Comparison of ENCODE assay signal across 9 mouse cellular contexts in the genomic region with DNA sequence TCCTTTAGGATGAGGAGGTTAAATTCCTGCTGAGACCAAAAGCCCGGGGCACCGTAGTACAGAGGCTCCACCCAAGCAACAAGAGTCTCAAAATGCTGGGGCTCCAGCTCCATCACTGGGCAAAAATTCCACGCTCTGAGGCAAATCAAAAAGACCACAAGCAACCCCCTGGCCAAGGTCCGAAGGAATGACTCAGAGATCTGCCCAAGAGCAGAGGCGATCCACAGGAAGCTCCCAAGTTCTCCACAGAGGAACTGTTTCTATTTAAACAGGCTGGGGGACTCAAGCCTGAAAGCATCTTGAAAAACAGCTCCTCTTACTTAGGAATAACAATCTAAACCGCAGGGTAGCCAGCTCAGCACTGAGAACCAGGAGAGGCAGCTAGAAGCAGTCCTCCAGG. TPM values are rescaled to one million over a fixed set of nuclear protein-coding genes. Genes with fewer than 3 reads are reported as not detected.
DNase-seq lines count a peak whose midpoint lies in the region; ATAC-seq and TF ChIP-seq lines count a peak whose summit lies in the region.
"Had no signal": no experiment of that assay in that cellular context is flagged by ENCODE, and none has a peak within 500 bp of the region (broad histone marks: within the 10 kb centered on the region; RNA-seq: fewer than 3 reads in every experiment).

No protein-coding gene starts in this region.

- WGBS in lung, postnatal 0 days: 33% methylated on average over 6 of the region's 6 CpGs
- WGBS in heart, embryonic 10.5 days: 18% methylated on average over 6 of the region's 6 CpGs
- 29% methylated on average over 6 of the region's 6 CpGs for WGBS in olfactory bulb, adult 2 months
- 28% methylated on average over 6 of the region's 6 CpGs for WGBS in midbrain, embryonic 11.5 days

- no peak for TF ChIP-seq CTCF in lung, postnatal 0 days (IDR thresholded peaks at IDR 0.05)
- no peak for TF ChIP-seq CTCF in olfactory bulb, adult 2 months (IDR thresholded peaks at IDR 0.05; ENCODE audit: insufficient read depth, low read depth, low read length)

- no peak overlapping the region for H3K4me2 ChIP-seq in lung, postnatal 0 days (replicated peaks; ENCODE audit: low read depth, low read length)
- H3K4me2 ChIP-seq in midbrain, embryonic 11.5 days: no peak overlapping the region

- no peak for TF ChIP-seq EP300 in lung, postnatal 0 days (IDR thresholded peaks at IDR 0.05)

- peaks cover 4% of the 10 kb centered on the region; the same call in 1 of the 2 replicates for H3K4me1 ChIP-seq in lung, postnatal 0 days (ENCODE audit: insufficient read depth, low read depth, low read length)
- H3K4me1 ChIP-seq in heart, embryonic 10.5 days: peaks cover 14% of the 10 kb centered on the region
- peaks cover 11% of the 10 kb centered on the region for H3K4me1 ChIP-seq in olfactory bulb, adult 2 months (ENCODE audit: control insufficient read depth, insufficient read depth, low read length)
- peaks cover 2% of the 10 kb centered on the region; the same call in 1 of the 2 replicates for H3K4me1 ChIP-seq in midbrain, embryonic 11.5 days (ENCODE audit: control insufficient read depth, insufficient read depth, low read length)

- H3K4me3 ChIP-seq in lung, postnatal 0 days (ENCODE audit: low read depth, low read length): no peak overlapping the region
- no peak overlapping the region for H3K4me3 ChIP-seq in heart, embryonic 10.5 days
- H3K4me3 ChIP-seq in olfactory bulb, adult 2 months (ENCODE audit: insufficient read depth, low read depth, low read length): no peak overlapping the region
- H3K4me3 ChIP-seq in midbrain, embryonic 11.5 days (ENCODE audit: low read depth, low read length): no peak overlapping the region

- H3K9me3 ChIP-seq in lung, postnatal 0 days (ENCODE audit: low read length): no peaks in the 10 kb centered on the region
- no peaks in the 10 kb centered on the region for H3K9me3 ChIP-seq in heart, embryonic 10.5 days
- H3K9me3 ChIP-seq in midbrain, embryonic 11.5 days (ENCODE audit: control insufficient read depth, low read length): no peaks in the 10 kb centered on the region

- TF ChIP-seq POLR2A in olfactory bulb, adult 2 months (IDR thresholded peaks at IDR 0.05; ENCODE audit: insufficient read depth, low read depth, low read length): no peak

- peak; percentile 30 for DNase-seq in lung, postnatal 0 days (ENCODE audit: low spot score)
- DNase-seq in lung, postnatal 25 days (ENCODE audit: low spot score): no peak
- DNase-seq in adrenal gland, postnatal 14 days: peak; percentile 48
- DNase-seq in heart, embryonic 10.5 days (ENCODE audit: low spot score): peak; percentile 71
- DNase-seq in frontal cortex, postnatal 14 days (ENCODE audit: low spot score in 2 of 2): no peak
- no peak for DNase-seq in layer of hippocampus, postnatal 14 days (ENCODE audit: low spot score in 2 of 2)
- DNase-seq in midbrain, embryonic 11.5 days (ENCODE audit: low spot score, missing footprints): no peak

- no peaks in the 10 kb centered on the region for H3K27me3 ChIP-seq in lung, postnatal 0 days (replicated peaks; ENCODE audit: insufficient read depth, low read length)
- H3K27me3 ChIP-seq in heart, embryonic 10.5 days (ENCODE audit: insufficient read depth, poor library complexity, severe bottlenecking): no peaks in the 10 kb centered on the region
- no peaks in the 10 kb centered on the region for H3K27me3 ChIP-seq in midbrain, embryonic 11.5 days (ENCODE audit: control insufficient read depth, insufficient read depth, low read length)

- H3K27ac ChIP-seq in lung, postnatal 0 days (ENCODE audit: low read length): no peak overlapping the region
- H3K27ac ChIP-seq in heart, embryonic 10.5 days: no peak overlapping the region
- H3K27ac ChIP-seq in olfactory bulb, adult 2 months (ENCODE audit: insufficient read depth, low read depth, low read length): 0 out of 2 replicates have a peak overlapping the region, but pooled peaks have one; percentile 11
- no peak overlapping the region for H3K27ac ChIP-seq in midbrain, embryonic 11.5 days (ENCODE audit: low read depth, low read length)
- H3K27ac ChIP-seq: liver, embryonic 14.5 days had no signal

- no peak for ATAC-seq in lung, postnatal 0 days
- ATAC-seq in midbrain, embryonic 11.5 days (ENCODE audit: low FRiP score): no peak

- no peak overlapping the region for H3K9ac ChIP-seq in lung, postnatal 0 days (replicated peaks; ENCODE audit: low read depth)
- no peak overlapping the region for H3K9ac ChIP-seq in midbrain, embryonic 11.5 days (ENCODE audit: low read length)
- H3K9ac ChIP-seq: liver, embryonic 14.5 days had no signal

- no peaks in the 10 kb centered on the region for H3K36me3 ChIP-seq in lung, postnatal 0 days (ENCODE audit: insufficient read depth, low read length)
- no peaks in the 10 kb centered on the region for H3K36me3 ChIP-seq in heart, embryonic 10.5 days
- H3K36me3 ChIP-seq in midbrain, embryonic 11.5 days (ENCODE audit: control insufficient read depth, insufficient read depth, low read length): no peaks in the 10 kb centered on the region

RNA-seq across cellular contexts. Expression of gene Mrtfa, which starts 53.3 kb away (rescaled TPM):
- polyA plus RNA-seq in lung, postnatal 0 days (2015; fragmentation: Nextera tagmentation; extraction: Ambion mirVana): 13.5 and 13.9 TPM in 2 replicates
- 23.4 and 32.1 TPM in 2 replicates for total RNA-seq in adrenal gland, postnatal 14 days (2021)
- 18.3 and 26.9 TPM in 2 replicates for polyA plus RNA-seq in heart, embryonic 10.5 days (2016; fragmentation: Nextera tagmentation; extraction: Ambion mirVana)
- not detected in 2 replicates for polyA plus RNA-seq in olfactory bulb, adult 2 months (2012; ENCODE audit: insufficient read depth, insufficient read length, low replicate concordance, missing spikeins)
- 10 to 100 TPM; 78.6 to 79.7 TPM for total RNA-seq in layer of hippocampus, postnatal 14 days (2021)
- polyA plus RNA-seq in midbrain, embryonic 11.5 days (2014; fragmentation: Nextera tagmentation; extraction: Ambion mirVana): 20.7 and 21.8 TPM in 2 replicates

Comparison
In these comparisons a context has a peak if more than half of its experiments do, and no peak if none do; other contexts are left out.
1. DNase-seq: peak in lung, postnatal 0 days (single experiment), adrenal gland, postnatal 14 days (single experiment) and heart, embryonic 10.5 days (single experiment); none in lung, postnatal 25 days (single experiment), frontal cortex, postnatal 14 days (0 of 2), layer of hippocampus, postnatal 14 days (0 of 2) and midbrain, embryonic 11.5 days (single experiment).